Mouse (Mus musculus): ENCODE results near the gene Nat8f5.
"Not testable (repeated sequence)": the region's sequence is repeated elsewhere in the genome, so short reads cannot be mapped to it uniquely, and the experiment has no call there.

The Nat8f5 gene

DNA sequence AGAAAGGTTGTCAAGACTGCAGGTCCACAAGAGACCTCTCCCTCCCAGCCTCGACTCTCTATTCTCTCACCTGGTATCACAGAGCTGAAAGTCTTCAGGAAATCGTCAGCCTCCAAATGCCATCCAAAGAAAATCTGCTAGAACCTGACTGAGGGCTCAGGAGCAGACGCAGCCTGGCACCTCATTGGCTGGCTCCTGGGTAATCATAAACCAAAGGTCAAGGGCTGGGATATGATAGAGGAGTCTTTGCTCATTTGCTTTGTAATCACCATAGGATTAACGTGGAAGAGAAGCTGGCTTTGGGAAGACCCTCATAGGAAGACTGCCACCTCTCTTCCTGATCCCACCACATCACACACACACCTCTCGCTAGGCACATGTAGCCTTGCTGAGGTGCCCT is at the start of gene Nat8f5, which contains the start of gene Nat8f6:
TSS of gene Nat8f5 (minus strand) at position 136 of the 400 bp plus-strand sequence.
TSS of gene Nat8f6 (minus strand) at position 118 of the 400 bp plus-strand sequence.
- H3K4me3 ChIP-seq (replicated peaks; ENCODE audit: low read length): no peak within 1 kb of the TSS
- H3K36me3 ChIP-seq (ENCODE audit: insufficient read depth, low read length): no peaks in the 10 kb centered on the region
- TF ChIP-seq POU5F1 (IDR thresholded peaks at IDR 0.05; ENCODE audit: borderline replicate concordance, low read length): no peak
- no peak for TF ChIP-seq CTCF (conservative IDR thresholded peaks at IDR 0.05; ENCODE audit: low read length)
- no peak for TF ChIP-seq NANOG (IDR thresholded peaks at IDR 0.05; ENCODE audit: borderline replicate concordance, low read length)
- peaks cover 29% of the 10 kb centered on the region for H3K9me3 ChIP-seq (ENCODE audit: low read length)
- no peaks in the 10 kb centered on the region for H3K27me3 ChIP-seq (ENCODE audit: insufficient read depth, low read length)
- peaks cover 9% of the 10 kb centered on the region for H3K4me1 ChIP-seq (replicated peaks; ENCODE audit: low read depth, low read length)

DNA sequence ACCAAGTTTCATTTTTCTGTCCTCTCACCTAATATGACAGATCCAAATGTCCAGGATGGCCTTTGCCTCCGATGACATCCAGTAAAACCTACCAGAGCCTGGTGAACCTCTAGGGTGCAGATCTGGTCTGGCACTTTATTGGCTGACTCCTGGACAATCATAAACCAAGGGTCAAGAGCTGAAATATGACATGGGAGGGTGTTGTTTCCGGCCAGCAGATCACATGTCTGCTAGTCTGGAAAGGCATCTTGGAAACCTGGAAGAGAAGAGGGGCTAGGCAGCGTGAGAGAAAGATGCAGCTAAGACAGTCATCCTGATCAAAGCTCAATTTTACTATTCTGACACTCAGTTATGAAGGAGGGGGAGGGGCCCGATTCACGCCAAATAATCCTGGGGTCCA is 48.2 kb upstream of the Nat8f5 start, which contains the start of gene Nat8f2:
TSS of gene Nat8f2 (minus strand) at position 153 of the 400 bp plus-strand sequence.
- not testable (repeated sequence) for H3K4me1 ChIP-seq (replicated peaks; ENCODE audit: low read depth, low read length); H3K27me3 ChIP-seq (ENCODE audit: insufficient read depth, low read length); H3K36me3 ChIP-seq (ENCODE audit: insufficient read depth, low read length); H3K4me3 ChIP-seq (replicated peaks; ENCODE audit: low read length)
- H3K9me3 ChIP-seq (ENCODE audit: low read length): peaks cover 32% of the 10 kb centered on the region

DNA sequence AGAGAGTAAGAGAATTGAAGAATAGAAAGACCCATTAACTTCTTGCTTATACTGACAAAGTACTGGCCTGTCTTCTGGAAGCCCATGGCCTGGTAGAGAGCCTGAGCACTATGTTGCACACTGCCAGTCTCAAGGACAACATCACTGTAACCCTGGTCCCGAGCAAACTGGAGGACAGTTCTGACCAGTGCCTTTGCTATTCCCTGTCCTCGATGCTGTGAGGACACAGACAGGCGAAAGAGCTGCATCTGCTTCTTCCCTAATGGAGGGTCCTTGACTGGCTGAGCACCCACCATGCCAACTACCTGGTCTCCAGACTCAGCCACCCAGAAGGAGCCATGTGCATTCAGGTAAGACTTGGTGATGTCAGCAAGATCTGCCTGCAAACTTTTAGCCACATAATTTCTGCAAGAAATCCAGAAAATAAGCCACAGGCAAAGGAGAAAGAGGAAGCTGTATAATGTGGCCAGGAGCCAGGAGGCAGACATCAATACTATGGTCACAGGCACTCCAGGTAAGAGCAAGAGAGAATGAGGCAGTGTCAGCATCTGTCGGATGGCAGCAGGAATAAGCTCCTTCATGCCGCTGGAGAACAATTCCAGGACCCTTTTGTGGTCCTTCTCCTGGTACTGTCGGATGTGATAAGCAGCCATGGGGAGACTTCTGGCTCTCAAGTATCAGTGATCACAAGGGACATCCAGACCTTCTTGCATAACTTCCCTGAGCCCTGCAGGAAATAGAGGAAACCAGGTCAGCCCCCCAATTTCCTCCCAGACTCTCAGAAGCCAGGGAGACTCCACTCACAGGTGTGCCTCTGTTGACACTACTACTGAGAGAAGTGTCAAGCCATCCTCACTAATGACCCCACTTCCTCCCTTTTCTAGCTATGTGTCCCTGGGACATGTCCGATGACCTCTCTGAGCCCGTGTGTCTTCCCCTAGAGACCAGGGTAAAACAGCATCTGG is 47.2 kb upstream of the Nat8f5 start:
- H3K36me3 ChIP-seq (ENCODE audit: insufficient read depth, low read length): no peaks in the 10 kb centered on the region
- TF ChIP-seq NANOG (IDR thresholded peaks at IDR 0.05; ENCODE audit: borderline replicate concordance, low read length) (no peak), POU5F1 (IDR thresholded peaks at IDR 0.05; ENCODE audit: borderline replicate concordance, low read length) (no peak), CTCF (conservative IDR thresholded peaks at IDR 0.05; ENCODE audit: low read length) (no peak)

DNA sequence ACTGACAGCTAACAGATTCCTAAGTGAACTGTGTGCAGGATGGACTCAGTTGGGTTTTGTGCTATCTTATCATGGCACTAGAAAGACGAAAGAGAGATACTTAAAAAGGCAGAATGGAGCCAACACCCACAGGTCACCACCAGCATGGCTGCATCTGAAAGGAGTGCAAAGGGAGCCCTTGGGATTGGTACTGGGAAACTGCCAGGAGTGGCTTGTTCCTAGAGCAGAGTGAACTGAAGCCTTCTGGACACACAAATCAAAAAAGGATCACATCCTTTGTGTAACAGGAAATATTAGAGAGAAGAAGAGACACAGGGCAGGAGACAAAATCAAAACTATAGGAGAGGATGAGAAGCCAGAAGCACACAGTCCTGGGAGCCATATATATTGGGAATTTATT is 46.2 kb upstream of the Nat8f5 start:
- peaks cover 32% of the 10 kb centered on the region for H3K9me3 ChIP-seq (ENCODE audit: low read length)
- not testable (repeated sequence) for H3K4me1 ChIP-seq (replicated peaks; ENCODE audit: low read depth, low read length); H3K4me3 ChIP-seq (replicated peaks; ENCODE audit: low read length); H3K27me3 ChIP-seq (ENCODE audit: insufficient read depth, low read length); H3K36me3 ChIP-seq (ENCODE audit: insufficient read depth, low read length)

More for the DNA sequence above, 47.2 kb upstream of the Nat8f5 start:
- H3K9me3 ChIP-seq (ENCODE audit: low read length): peaks cover 32% of the 10 kb centered on the region
- H3K27me3 ChIP-seq (ENCODE audit: insufficient read depth, low read length): no peaks in the 10 kb centered on the region
- no peak overlapping the region for H3K4me3 ChIP-seq (replicated peaks; ENCODE audit: low read length)
- H3K4me1 ChIP-seq (replicated peaks; ENCODE audit: low read depth, low read length): peaks cover 8% of the 10 kb centered on the region; the same call in 1 of the 2 replicates

DNA sequence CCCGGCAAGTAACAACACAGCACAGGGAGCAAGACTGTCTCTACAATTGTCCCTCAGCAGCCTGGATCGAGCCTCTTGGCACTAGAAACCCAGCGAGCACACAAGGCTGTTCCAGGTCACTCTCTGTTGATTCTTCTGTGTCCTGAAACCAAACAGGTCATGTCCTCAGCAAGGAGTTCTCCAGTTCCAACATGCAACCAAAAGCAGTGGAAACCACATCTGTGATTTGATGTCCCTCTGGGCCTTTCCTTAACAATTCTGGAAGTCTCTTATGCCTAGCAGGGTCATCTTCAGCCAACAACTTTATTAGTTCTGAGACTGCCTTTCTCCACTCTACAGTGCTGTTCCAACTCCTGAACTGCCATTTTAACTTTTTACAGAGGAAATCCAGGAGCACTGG is 45.4 kb upstream of the Nat8f5 start:
- not testable (repeated sequence) for H3K36me3 ChIP-seq (ENCODE audit: insufficient read depth, low read length); H3K4me1 ChIP-seq (replicated peaks; ENCODE audit: low read depth, low read length); H3K27me3 ChIP-seq (ENCODE audit: insufficient read depth, low read length); H3K4me3 ChIP-seq (replicated peaks; ENCODE audit: low read length)
- peaks cover 32% of the 10 kb centered on the region for H3K9me3 ChIP-seq (ENCODE audit: low read length)

DNA sequence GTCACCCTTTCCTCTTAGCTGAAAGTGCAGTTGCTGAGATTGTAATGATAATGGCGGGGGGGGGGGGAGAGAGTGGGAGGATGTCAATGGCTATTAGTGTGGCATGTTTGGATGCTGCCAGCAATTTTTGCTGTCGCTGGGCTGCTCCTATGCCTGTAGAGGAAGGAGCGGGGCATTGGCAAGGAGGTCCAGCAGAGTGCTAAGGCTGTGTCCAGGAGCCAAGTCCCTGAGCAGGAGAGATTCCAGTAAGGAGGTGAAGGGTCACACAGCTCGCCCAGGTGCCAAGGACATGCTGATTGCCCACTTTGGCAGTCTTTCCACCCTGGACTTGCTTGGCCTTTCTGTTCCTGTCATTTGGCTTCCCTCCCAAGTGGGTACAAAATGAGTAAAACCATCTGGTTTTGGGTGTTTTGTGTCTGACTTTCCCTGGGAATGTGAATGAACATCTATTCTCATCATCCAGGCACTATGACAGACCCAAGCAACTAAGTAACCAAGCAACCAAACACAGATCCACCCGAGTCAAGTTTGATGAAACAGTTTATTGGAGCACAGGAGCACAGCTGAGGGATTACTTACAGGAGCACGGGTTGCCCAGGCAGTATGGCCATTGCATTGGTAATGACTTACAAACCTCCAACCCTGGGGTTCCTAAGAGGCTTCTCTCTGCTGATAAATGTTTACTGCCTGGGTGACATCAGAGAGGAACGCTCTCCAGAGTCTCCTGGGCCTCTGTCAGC is 44.3 kb upstream of the Nat8f5 start:
- H3K9me3 ChIP-seq (ENCODE audit: low read length): peaks cover 25% of the 10 kb centered on the region
- H3K4me1 ChIP-seq (replicated peaks; ENCODE audit: low read depth, low read length); H3K36me3 ChIP-seq (ENCODE audit: insufficient read depth, low read length); H3K4me3 ChIP-seq (replicated peaks; ENCODE audit: low read length); H3K27me3 ChIP-seq (ENCODE audit: insufficient read depth, low read length): not testable (repeated sequence)

DNA sequence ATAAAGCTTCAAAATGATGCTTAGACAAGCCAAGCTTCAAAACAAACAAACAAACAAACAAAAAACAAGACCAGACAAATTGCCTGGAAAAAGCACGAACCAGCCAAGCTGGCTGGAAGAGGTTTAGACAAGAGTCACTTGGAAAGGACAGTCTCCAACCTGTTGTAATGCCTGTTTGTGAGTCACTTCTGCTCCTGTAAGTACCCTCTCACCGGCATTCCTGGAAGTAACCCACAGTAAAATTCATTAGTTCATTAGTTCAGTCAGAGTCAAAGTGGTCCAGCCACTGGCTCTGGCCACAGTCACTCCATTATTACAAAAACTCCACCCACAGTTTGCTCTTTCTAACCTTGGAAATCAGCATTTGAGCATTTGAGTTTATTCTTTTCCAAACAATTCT is 43.1 kb upstream of the Nat8f5 start:
- H3K9me3 ChIP-seq (ENCODE audit: low read length): peaks cover 13% of the 10 kb centered on the region
- no peak overlapping the region for H3K4me3 ChIP-seq (replicated peaks; ENCODE audit: low read length)
- no peaks in the 10 kb centered on the region for H3K36me3 ChIP-seq (ENCODE audit: insufficient read depth, low read length)
- H3K4me1 ChIP-seq (replicated peaks; ENCODE audit: low read depth, low read length): peaks cover 8% of the 10 kb centered on the region; the same call in 1 of the 2 replicates
- TF ChIP-seq CTCF (conservative IDR thresholded peaks at IDR 0.05; ENCODE audit: low read length) (no peak), NANOG (IDR thresholded peaks at IDR 0.05; ENCODE audit: borderline replicate concordance, low read length) (no peak), POU5F1 (IDR thresholded peaks at IDR 0.05; ENCODE audit: borderline replicate concordance, low read length) (no peak)
- H3K27me3 ChIP-seq (ENCODE audit: insufficient read depth, low read length): 0 out of 2 replicates have a peak, but pooled peaks cover 6% of the 10 kb centered on the region

DNA sequence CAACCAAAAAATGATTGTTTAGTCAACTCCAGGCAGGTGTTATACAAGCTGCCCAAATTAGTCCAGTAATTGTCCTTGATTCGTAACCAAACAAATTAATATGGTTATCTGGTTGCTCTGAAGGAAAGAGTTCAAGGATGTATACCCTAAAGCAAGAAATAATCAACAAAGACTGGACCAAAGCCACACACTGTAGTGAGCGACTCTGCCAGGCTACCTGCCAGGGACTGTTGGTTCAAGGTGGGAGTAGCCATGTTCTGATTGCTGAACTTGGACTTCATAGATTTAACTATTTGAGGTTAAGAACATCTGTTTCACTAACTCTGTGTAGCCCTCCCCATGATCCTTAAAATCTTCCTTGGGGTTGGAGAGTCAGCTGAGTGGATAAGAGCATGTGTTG is 42.4 kb upstream of the Nat8f5 start:
- TF ChIP-seq NANOG (IDR thresholded peaks at IDR 0.05; ENCODE audit: borderline replicate concordance, low read length): no peak
- TF ChIP-seq CTCF (conservative IDR thresholded peaks at IDR 0.05; ENCODE audit: low read length): no peak
- TF ChIP-seq POU5F1 (IDR thresholded peaks at IDR 0.05; ENCODE audit: borderline replicate concordance, low read length): no peak
- Histone ChIP-seq H3K9me3 (ENCODE audit: low read length) (peaks cover 5% of the 10 kb centered on the region), H3K36me3 (ENCODE audit: insufficient read depth, low read length) (no peaks in the 10 kb centered on the region), H3K4me1 (replicated peaks; ENCODE audit: low read depth, low read length) (peaks cover 8% of the 10 kb centered on the region; the same call in 1 of the 2 replicates), H3K27me3 (ENCODE audit: insufficient read depth, low read length) (0 out of 2 replicates have a peak, but pooled peaks cover 6% of the 10 kb centered on the region), H3K4me3 (replicated peaks; ENCODE audit: low read length) (no peak overlapping the region)

DNA sequence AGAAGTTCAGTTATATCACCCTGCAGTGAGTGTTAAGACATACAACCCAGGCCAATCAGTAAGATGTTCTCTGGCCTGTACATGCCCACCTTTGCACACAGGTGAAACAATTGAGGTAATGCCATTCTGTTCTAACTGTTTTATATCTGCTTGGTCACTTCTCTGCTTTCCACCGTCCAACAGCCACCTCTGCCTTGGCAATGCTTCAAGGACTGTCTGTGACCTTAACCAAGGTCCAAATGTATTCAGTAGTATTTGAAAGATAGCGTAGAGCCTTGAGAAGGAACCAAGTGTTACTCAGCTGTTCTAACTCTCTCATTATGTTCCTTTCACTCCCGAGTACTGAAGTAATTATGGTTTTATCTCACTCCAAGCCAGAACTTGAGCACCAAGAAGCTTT is 41.8 kb upstream of the Nat8f5 start:
- Histone ChIP-seq H3K4me1 (replicated peaks; ENCODE audit: low read depth, low read length) (peaks cover 8% of the 10 kb centered on the region; the same call in 1 of the 2 replicates), H3K27me3 (ENCODE audit: insufficient read depth, low read length) (0 out of 2 replicates have a peak, but pooled peaks cover 6% of the 10 kb centered on the region), H3K9me3 (ENCODE audit: low read length) (no peaks in the 10 kb centered on the region), H3K4me3 (replicated peaks; ENCODE audit: low read length) (no peak overlapping the region), H3K36me3 (ENCODE audit: insufficient read depth, low read length) (no peaks in the 10 kb centered on the region)
- TF ChIP-seq POU5F1 (IDR thresholded peaks at IDR 0.05; ENCODE audit: borderline replicate concordance, low read length) (no peak), CTCF (conservative IDR thresholded peaks at IDR 0.05; ENCODE audit: low read length) (no peak), NANOG (IDR thresholded peaks at IDR 0.05; ENCODE audit: borderline replicate concordance, low read length) (no peak)
